Mouse (Mus musculus) intestine, embryonic 15.5 days (tissue): ENCODE results near the gene Alx3. TPM values are rescaled to one million over a fixed set of nuclear protein-coding genes. Genes with fewer than 3 reads are reported as not detected.

ENCODE experiments used
- ATAC-seq: fragments of 200-750 bp; cut with Nextera tagmentation; 2 replicates; pipeline ENCODE4 v1.8.0; 2017; ENCODE audit warnings: moderate TSS enrichment, moderate library complexity
- H3K27ac ChIP-seq: fragments of 300-500 bp; sonication (generic); 2 replicates; pipeline ENCODE4 v1.5.1; 2015; ENCODE audit warnings: mild to moderate bottlenecking, inconsistent platforms
- H3K27me3 ChIP-seq: fragments of 300-500 bp; sonication (generic); replicated peaks from 2 replicates; pipeline ENCODE4 v1.6.1; 2015; ENCODE audit warnings: inconsistent platforms
- H3K36me3 ChIP-seq: fragments of 300-500 bp; sonication (generic); 2 replicates; pipeline ENCODE4 v1.6.1; 2015; ENCODE audit warnings: inconsistent platforms
- H3K4me1 ChIP-seq: fragments of 300-500 bp; sonication (generic); replicated peaks from 2 replicates; pipeline ENCODE4 v1.6.1; 2015; ENCODE audit warnings: inconsistent platforms
- H3K4me2 ChIP-seq: fragments of 300-500 bp; sonication (generic); replicated peaks from 2 replicates; pipeline ENCODE4 v1.6.1; 2015; ENCODE audit warnings: mild to moderate bottlenecking, inconsistent platforms
- H3K4me3 ChIP-seq: fragments of 300-500 bp; sonication (generic); replicated peaks from 2 replicates; pipeline ENCODE4 v1.5.1; 2015; ENCODE audit warnings: inconsistent platforms
- H3K9ac ChIP-seq: fragments of 300-500 bp; sonication (generic); 2 replicates; pipeline ENCODE4 v1.6.1; 2015; ENCODE audit warnings: inconsistent platforms
- H3K9me3 ChIP-seq: fragments of 300-500 bp; sonication (generic); 2 replicates; pipeline ENCODE4 v1.6.1; 2016; ENCODE audit warnings: inconsistent platforms
- WGBS: fragments of 180-500 bp; shearing (Covaris S2); methylation state at CpG from one replicate; pipeline ENCODE4 v1.1.7; 2015; 5-methylcytosine and 5-hydroxymethylcytosine counted together
- polyA plus RNA-seq: library from polyadenylated mRNA; unstranded; fragments of >200 nt; fragmentation: Nextera tagmentation; extraction: Ambion mirVana; gene quantifications from 2 replicates; pipeline ENCODE4 v1.2.1, GENCODE M21; 2015

Gene Alx3
- polyA plus RNA-seq, 1 experiment from 2014 or later, result 0.13 TPM

- H3K4me1 ChIP-seq, result no peaks in the 10 kb centered on the region
- 73% methylated on average over 7 of the region's 7 CpGs for WGBS
- no peaks in the 10 kb centered on the region for H3K9me3 ChIP-seq
- no peak overlapping the region for H3K9ac ChIP-seq
- no peaks in the 10 kb centered on the region for H3K36me3 ChIP-seq
- ATAC-seq, result no peak
- H3K27ac ChIP-seq, result no peak overlapping the region
- peaks cover 7% of the 10 kb centered on the region for H3K27me3 ChIP-seq
- H3K4me3 ChIP-seq, result no peak overlapping the region
- H3K4me2 ChIP-seq, result no peak overlapping the region
These were observed 27.1 kb upstream of the Alx3 start for GRCm38 (mm10) chr3:107567766-107568165.

- H3K4me1 ChIP-seq, result no peaks in the 10 kb centered on the region
- H3K4me3 ChIP-seq, result no peak overlapping the region
- no peak overlapping the region for H3K4me2 ChIP-seq
- no peaks in the 10 kb centered on the region for H3K9me3 ChIP-seq
- no peak overlapping the region for H3K27ac ChIP-seq
- ATAC-seq, result peak; percentile 39; the same call in 1 of the 2 replicates
- no peaks in the 10 kb centered on the region for H3K36me3 ChIP-seq
- peaks cover 7% of the 10 kb centered on the region for H3K27me3 ChIP-seq
- WGBS, result 43% methylated on average over 4 of the region's 4 CpGs
- H3K9ac ChIP-seq, result no peak overlapping the region
These were observed 26.1 kb upstream of the Alx3 start for GRCm38 (mm10) chr3:107568721-107569120.

- Histone ChIP-seq H3K4me3 (no peak overlapping the region), H3K9ac (no peak overlapping the region), H3K9me3 (no peaks in the 10 kb centered on the region), H3K27me3 (peaks cover 3% of the 10 kb centered on the region), H3K4me2 (no peak overlapping the region), H3K4me1 (no peaks in the 10 kb centered on the region), H3K36me3 (no peaks in the 10 kb centered on the region), H3K27ac (no peak overlapping the region)
- WGBS, result 55% methylated on average over 2 of the region's 2 CpGs
- ATAC-seq, result no peak
These were observed 23.6 kb upstream of the Alx3 start for GRCm38 (mm10) chr3:107571205-107571604.

GRCm38 (mm10) chr3:107576807-107577206 is 18.0 kb upstream of the Alx3 start:
- Histone ChIP-seq H3K9ac (no peak overlapping the region), H3K4me3 (no peak overlapping the region), H3K4me1 (no peaks in the 10 kb centered on the region), H3K27me3 (peaks cover 32% of the 10 kb centered on the region), H3K4me2 (no peak overlapping the region), H3K9me3 (no peaks in the 10 kb centered on the region), H3K36me3 (no peaks in the 10 kb centered on the region), H3K27ac (no peak overlapping the region)
- no peak for ATAC-seq
- 81% methylated on average over 3 of the region's 3 CpGs for WGBS

- WGBS, result 15% methylated on average over 3 of the region's 3 CpGs
- Histone ChIP-seq H3K4me2 (no peak overlapping the region), H3K36me3 (no peaks in the 10 kb centered on the region), H3K4me3 (no peak overlapping the region), H3K27me3 (peaks cover 37% of the 10 kb centered on the region), H3K4me1 (peaks cover 3% of the 10 kb centered on the region; the same call in 1 of the 2 replicates), H3K9me3 (no peaks in the 10 kb centered on the region), H3K9ac (no peak overlapping the region), H3K27ac (no peak overlapping the region)
- peak; percentile 88 for ATAC-seq
These were observed 16.9 kb upstream of the Alx3 start for GRCm38 (mm10) chr3:107577810-107578390.

GRCm38 (mm10) chr3:107579466-107579865 is 15.4 kb upstream of the Alx3 start:
- peaks cover 53% of the 10 kb centered on the region for H3K27me3 ChIP-seq
- WGBS, result 5% methylated on average over 4 of the region's 4 CpGs
- ATAC-seq, result no peak; the same call in 1 of the 2 replicates

GRCm38 (mm10) chr3:107581103-107582010 is 13.5 kb upstream of the Alx3 start:
- peaks cover 71% of the 10 kb centered on the region for H3K27me3 ChIP-seq
- no peak overlapping the region for H3K9ac ChIP-seq
- no peak overlapping the region for H3K27ac ChIP-seq
- WGBS, result 9% methylated on average over 15 of the region's 15 CpGs
- H3K4me1 ChIP-seq, result peaks cover 5% of the 10 kb centered on the region; the same call in 1 of the 2 replicates
- H3K9me3 ChIP-seq, result no peaks in the 10 kb centered on the region
- H3K36me3 ChIP-seq, result no peaks in the 10 kb centered on the region
- H3K4me2 ChIP-seq, result no peak overlapping the region
- H3K4me3 ChIP-seq, result no peak overlapping the region
- no peak for ATAC-seq

More at GRCm38 (mm10) chr3:107579466-107579865, 15.4 kb upstream of the Alx3 start:
- Histone ChIP-seq H3K9me3 (no peaks in the 10 kb centered on the region), H3K9ac (no peak overlapping the region), H3K4me2 (no peak overlapping the region), H3K4me3 (no peak overlapping the region), H3K4me1 (peaks cover 5% of the 10 kb centered on the region; the same call in 1 of the 2 replicates), H3K36me3 (no peaks in the 10 kb centered on the region), H3K27ac (no peak overlapping the region)

- 4% methylated on average over 18 of the region's 18 CpGs for WGBS
- Histone ChIP-seq H3K36me3 (no peaks in the 10 kb centered on the region), H3K9ac (no peak overlapping the region), H3K4me2 (peak overlapping the region; percentile 58), H3K4me3 (peak overlapping the region; percentile 27), H3K27ac (no peak overlapping the region), H3K4me1 (peaks cover 5% of the 10 kb centered on the region; the same call in 1 of the 2 replicates), H3K27me3 (peaks cover 81% of the 10 kb centered on the region), H3K9me3 (no peaks in the 10 kb centered on the region)
- no peak for ATAC-seq
These were observed 12.5 kb upstream of the Alx3 start for GRCm38 (mm10) chr3:107582130-107582874.

- Histone ChIP-seq H3K4me3 (peak overlapping the region; percentile 27), H3K9ac (no peak overlapping the region), H3K36me3 (no peaks in the 10 kb centered on the region), H3K4me2 (peak overlapping the region; percentile 58), H3K27me3 (peaks cover 89% of the 10 kb centered on the region), H3K4me1 (peaks cover 5% of the 10 kb centered on the region; the same call in 1 of the 2 replicates), H3K9me3 (no peaks in the 10 kb centered on the region), H3K27ac (no peak overlapping the region)
- WGBS, result 1% methylated on average over 65 of the region's 65 CpGs
- peak; percentile 39 for ATAC-seq
These were observed 11.7 kb upstream of the Alx3 start for GRCm38 (mm10) chr3:107582875-107583767.

GRCm38 (mm10) chr3:107583893-107584292 is 10.9 kb upstream of the Alx3 start:
- H3K9ac ChIP-seq, result no peak overlapping the region
- H3K4me1 ChIP-seq, result peaks cover 5% of the 10 kb centered on the region; the same call in 1 of the 2 replicates
- no peak overlapping the region for H3K27ac ChIP-seq
- no peak overlapping the region for H3K4me3 ChIP-seq
- no peak for ATAC-seq
- 16% methylated on average over 1 of the region's 1 CpGs for WGBS
- peaks cover 94% of the 10 kb centered on the region for H3K27me3 ChIP-seq
- no peak overlapping the region for H3K4me2 ChIP-seq
- H3K9me3 ChIP-seq, result no peaks in the 10 kb centered on the region
- no peaks in the 10 kb centered on the region for H3K36me3 ChIP-seq

GRCm38 (mm10) chr3:107586504-107586903 is 8.3 kb upstream of the Alx3 start:
- H3K4me3 ChIP-seq, result no peak overlapping the region
- no peak for ATAC-seq
- H3K4me2 ChIP-seq, result no peak overlapping the region
- H3K4me1 ChIP-seq, result peaks cover 5% of the 10 kb centered on the region; the same call in 1 of the 2 replicates
- H3K9me3 ChIP-seq, result no peaks in the 10 kb centered on the region
- H3K27ac ChIP-seq, result no peak overlapping the region
- H3K27me3 ChIP-seq, result peaks cover 90% of the 10 kb centered on the region
- no peak overlapping the region for H3K9ac ChIP-seq
- H3K36me3 ChIP-seq, result no peaks in the 10 kb centered on the region
- 68% methylated on average over 6 of the region's 6 CpGs for WGBS
